Mouse (Mus musculus) kidney, adult 11 months (tissue): ENCODE data around the gene Scd2.
"Not testable (repeated sequence)": the region's sequence is repeated elsewhere in the genome, so short reads cannot be mapped to it uniquely, and the experiment has no call there.

Source experiments
- DNase-seq: peaks from one replicate; pipeline ENCODE4 v3.0.0; 2022

Gene Scd2

GRCm38 (mm10) chr19:44314871-44315414, 21.5 kb downstream of the Scd2 start:
- peak; percentile 48 for DNase-seq

- DNase-seq: no peak
Observed at GRCm38 (mm10) chr19:44316752-44317315, 23.4 kb downstream of the Scd2 start.

- no peak for DNase-seq
Observed at GRCm38 (mm10) chr19:44317391-44317790, 23.9 kb downstream of the Scd2 start.

- no peak for DNase-seq
Observed at GRCm38 (mm10) chr19:44318545-44318944, 25.1 kb downstream of the Scd2 start.

GRCm38 (mm10) chr19:44320316-44320715, 26.8 kb downstream of the Scd2 start:
- no peak for DNase-seq

- DNase-seq: no peak
Observed at GRCm38 (mm10) chr19:44321201-44321600, 27.7 kb downstream of the Scd2 start.

- no peak for DNase-seq
Observed at GRCm38 (mm10) chr19:44321631-44322030, 28.2 kb downstream of the Scd2 start.

- DNase-seq: peak; percentile 14
Observed at GRCm38 (mm10) chr19:44329566-44329965, 36.1 kb downstream of the Scd2 start.

GRCm38 (mm10) chr19:44331128-44331527, 37.7 kb downstream of the Scd2 start:
- not testable (repeated sequence) for DNase-seq

- no peak for DNase-seq
Observed at GRCm38 (mm10) chr19:44331911-44332310, 38.4 kb downstream of the Scd2 start.

- no peak for DNase-seq
Observed at GRCm38 (mm10) chr19:44332326-44332725, 38.9 kb downstream of the Scd2 start.

GRCm38 (mm10) chr19:44332833-44333623, 39.6 kb downstream of the Scd2 start, which contains the start of gene Scd4:
TSS of gene Scd4 (plus strand) at chr19:44333092.
- DNase-seq: peak; percentile 74

GRCm38 (mm10) chr19:44333991-44334390, 40.5 kb downstream of the Scd2 start:
- no peak for DNase-seq

GRCm38 (mm10) chr19:44335876-44336662, 42.6 kb downstream of the Scd2 start:
- DNase-seq: no peak

- no peak for DNase-seq
Observed at GRCm38 (mm10) chr19:44349689-44350088, 56.2 kb downstream of the Scd2 start.

GRCm38 (mm10) chr19:44351756-44352155, 58.3 kb downstream of the Scd2 start:
- no peak for DNase-seq
